9 mouse cellular contexts compared by ENCODE assay signal in genomic region chr4:62517538-62518415, GRCm38 (mm10). TPM values are rescaled to one million over a fixed set of nuclear protein-coding genes. Genes with fewer than 3 reads are reported as not detected.
A peak's percentile ranks its signal among the peaks of the same experiment; 100 is the strongest.
DNase-seq lines count a peak whose midpoint lies in the region; ATAC-seq and TF ChIP-seq lines count a peak whose summit lies in the region.
"Had no signal": no experiment of that assay in that cellular context is flagged by ENCODE, and none has a peak within 500 bp of the region (broad histone marks: within the 10 kb centered on the region; RNA-seq: fewer than 3 reads in every experiment).

No protein-coding gene starts in this region.

- H3K4me3 ChIP-seq in spleen, adult 2 months (ENCODE audit: extremely low read depth, insufficient read depth, insufficient read length): peak overlapping the region; percentile 15
- H3K4me3 ChIP-seq in intestine, embryonic 15.5 days (replicated peaks): peak overlapping the region; percentile 70
- H3K4me3 ChIP-seq in stomach, embryonic 15.5 days (replicated peaks): peak overlapping the region; percentile 85

- H3K4me2 ChIP-seq in intestine, embryonic 15.5 days (replicated peaks): peak overlapping the region; percentile 57
- H3K4me2 ChIP-seq in stomach, embryonic 15.5 days: peak overlapping the region; percentile 62

- peaks cover 8% of the 10 kb centered on the region for H3K36me3 ChIP-seq in spleen, adult 2 months (ENCODE audit: control insufficient read depth, insufficient read depth, low read length)
- H3K36me3 ChIP-seq in intestine, embryonic 15.5 days: peaks cover 8% of the 10 kb centered on the region
- H3K36me3 ChIP-seq in stomach, embryonic 15.5 days: peaks cover 12% of the 10 kb centered on the region; the same call in 1 of the 2 replicates

- H3K9ac ChIP-seq in intestine, embryonic 15.5 days: peak overlapping the region; percentile 73; the same call in 1 of the 2 replicates
- H3K9ac ChIP-seq in stomach, embryonic 15.5 days: no peak overlapping the region; the same call in 1 of the 2 replicates

- peak overlapping the region; percentile 67 for H3K27ac ChIP-seq in spleen, adult 2 months (ENCODE audit: insufficient read depth, low read length)
- peak overlapping the region; percentile 90 for H3K27ac ChIP-seq in intestine, embryonic 15.5 days
- H3K27ac ChIP-seq in stomach, embryonic 15.5 days: peak overlapping the region; percentile 93

- TF ChIP-seq CTCF in spleen, adult 2 months (IDR thresholded peaks at IDR 0.05; ENCODE audit: extremely low read depth, insufficient read depth, insufficient read length, insufficient replicate concordance): no peak

- 49% methylated on average over 10 of the region's 10 CpGs for WGBS in spleen, adult 2 months
- 72% methylated on average over 10 of the region's 10 CpGs for WGBS in intestine, embryonic 15.5 days
- 59% methylated on average over 10 of the region's 10 CpGs for WGBS in stomach, embryonic 15.5 days

- no peak for TF ChIP-seq POLR2A in spleen, adult 2 months (IDR thresholded peaks at IDR 0.05; ENCODE audit: low read depth, low read length)

- no peaks in the 10 kb centered on the region for H3K27me3 ChIP-seq in spleen, adult 2 months (ENCODE audit: control insufficient read depth, insufficient read depth, low read length)
- H3K27me3 ChIP-seq in intestine, embryonic 15.5 days (replicated peaks): no peaks in the 10 kb centered on the region
- H3K27me3 ChIP-seq in stomach, embryonic 15.5 days (replicated peaks): no peaks in the 10 kb centered on the region

- DNase-seq in heart, adult 11 months: peak; percentile 88
- DNase-seq in heart, postnatal 25 days (ENCODE audit: low spot score): no peak
- DNase-seq in spleen, adult 2 months (ENCODE audit: low read depth in 1 of 2, low spot score in 2 of 2): no peak
- no peak for DNase-seq in spleen, postnatal 36 days (ENCODE audit: low spot score in 2 of 2)
- DNase-seq in adrenal gland, postnatal 14 days: no peak
- DNase-seq: layer of hippocampus, postnatal 36 days had no signal

- no peaks in the 10 kb centered on the region for H3K9me3 ChIP-seq in intestine, embryonic 15.5 days
- no peaks in the 10 kb centered on the region for H3K9me3 ChIP-seq in stomach, embryonic 15.5 days

- H3K4me1 ChIP-seq in spleen, adult 2 months (ENCODE audit: control insufficient read depth, insufficient read depth, insufficient read length): peaks cover 9% of the 10 kb centered on the region; the same call in 1 of the 2 replicates
- peaks cover 35% of the 10 kb centered on the region for H3K4me1 ChIP-seq in intestine, embryonic 15.5 days (replicated peaks)
- peaks cover 47% of the 10 kb centered on the region for H3K4me1 ChIP-seq in stomach, embryonic 15.5 days

- intact Hi-C loops in heart, postnatal 25 days (cut with DNase I): loop anchor here (5.0 to 10.0 kb wide), 3 partner anchors 90 to 313 kb away; partner anchors contain the start of genes Cdc26 and Prpf4

- no peak for ATAC-seq in intestine, embryonic 15.5 days
- ATAC-seq in stomach, embryonic 15.5 days (ENCODE audit: insufficient read depth, low FRiP score, low read depth): no peak
- no peak for ATAC-seq in activated CD4-positive, CD25-positive, alpha-beta regulatory T cell, adult 4 months

RNA-seq across cellular contexts. Expression of gene Alad, which starts 1.9 kb away (rescaled TPM):
- 10 to 100 TPM; 60.2 to 63.3 TPM for total RNA-seq in heart, postnatal 25 days (2021)
- polyA plus RNA-seq in spleen, adult 2 months (2012; rRNA removed): 128 and 180 TPM in 2 replicates
- 156 and 161 TPM in 2 replicates for polyA plus RNA-seq in intestine, embryonic 15.5 days (2015; fragmentation: Nextera tagmentation; extraction: Ambion mirVana)
- polyA plus RNA-seq in stomach, embryonic 15.5 days (2015; fragmentation: Nextera tagmentation; extraction: Ambion mirVana): 121 and 142 TPM in 2 replicates
- polyA plus RNA-seq in activated CD4-positive, CD25-positive, alpha-beta regulatory T cell, adult 4 months (2017; shearing (Covaris generic)): 10 to 100 TPM; 68.8 to 82.3 TPM
- 90.0 and 110 TPM in 2 replicates for total RNA-seq in adrenal gland, postnatal 14 days (2021)

RNA-seq across cellular contexts. Expression of gene Pole3, which starts 7.1 kb away (rescaled TPM):
- 10 to 100 TPM; 17.3 to 18.4 TPM for total RNA-seq in heart, postnatal 25 days (2021)
- 6.1 and 8.4 TPM in 2 replicates for polyA plus RNA-seq in spleen, adult 2 months (2012; rRNA removed)
- polyA plus RNA-seq in intestine, embryonic 15.5 days (2015; fragmentation: Nextera tagmentation; extraction: Ambion mirVana): 70.5 and 71.5 TPM in 2 replicates
- polyA plus RNA-seq in stomach, embryonic 15.5 days (2015; fragmentation: Nextera tagmentation; extraction: Ambion mirVana): 70.9 and 77.3 TPM in 2 replicates
- 10 to 100 TPM; 31.6 to 33.3 TPM for polyA plus RNA-seq in activated CD4-positive, CD25-positive, alpha-beta regulatory T cell, adult 4 months (2017; shearing (Covaris generic))
- total RNA-seq in adrenal gland, postnatal 14 days (2021): 43.9 and 46.4 TPM in 2 replicates

RNA-seq across cellular contexts. Expression of gene 4933430I17Rik, which starts 7.4 kb away (rescaled TPM):
- total RNA-seq in heart, postnatal 25 days (2021): under 1 TPM; 0.18 to 0.22 TPM
- polyA plus RNA-seq in spleen, adult 2 months (2012; rRNA removed): 0.11 TPM in 1 of 2 replicates, not detected in the other
- polyA plus RNA-seq in intestine, embryonic 15.5 days (2015; fragmentation: Nextera tagmentation; extraction: Ambion mirVana): 0.15 and 0.43 TPM in 2 replicates
- polyA plus RNA-seq in stomach, embryonic 15.5 days (2015; fragmentation: Nextera tagmentation; extraction: Ambion mirVana): 0.19 and 0.35 TPM in 2 replicates
- under 1 TPM; 0.25 to 0.62 TPM for polyA plus RNA-seq in activated CD4-positive, CD25-positive, alpha-beta regulatory T cell, adult 4 months (2017; shearing (Covaris generic))
- total RNA-seq in adrenal gland, postnatal 14 days (2021): 0.19 and 0.26 TPM in 2 replicates

RNA-seq across cellular contexts. Expression of gene Hdhd3, which starts 14.5 kb away (rescaled TPM):
- 1 to 10 TPM; 6.0 to 6.5 TPM for total RNA-seq in heart, postnatal 25 days (2021)
- 1.9 and 2.3 TPM in 2 replicates for polyA plus RNA-seq in spleen, adult 2 months (2012; rRNA removed)
- 61.6 and 76.4 TPM in 2 replicates for polyA plus RNA-seq in intestine, embryonic 15.5 days (2015; fragmentation: Nextera tagmentation; extraction: Ambion mirVana)
- polyA plus RNA-seq in stomach, embryonic 15.5 days (2015; fragmentation: Nextera tagmentation; extraction: Ambion mirVana): 27.3 and 30.7 TPM in 2 replicates
- polyA plus RNA-seq in activated CD4-positive, CD25-positive, alpha-beta regulatory T cell, adult 4 months (2017; shearing (Covaris generic)): 1 to 10 TPM; 1.1 to 2.4 TPM
- total RNA-seq in adrenal gland, postnatal 14 days (2021): 16.2 and 22.7 TPM in 2 replicates

RNA-seq across cellular contexts. Expression of gene Bspry, which starts 37.9 kb away (rescaled TPM):
- total RNA-seq in heart, postnatal 25 days (2021): not detected
- polyA plus RNA-seq in spleen, adult 2 months (2012; rRNA removed): 2.1 and 3.2 TPM in 2 replicates
- polyA plus RNA-seq in intestine, embryonic 15.5 days (2015; fragmentation: Nextera tagmentation; extraction: Ambion mirVana): 31.7 and 33.2 TPM in 2 replicates
- polyA plus RNA-seq in stomach, embryonic 15.5 days (2015; fragmentation: Nextera tagmentation; extraction: Ambion mirVana): 28.4 and 29.9 TPM in 2 replicates
- 1 to 10 TPM; 1.0 to 2.1 TPM for polyA plus RNA-seq in activated CD4-positive, CD25-positive, alpha-beta regulatory T cell, adult 4 months (2017; shearing (Covaris generic))
- total RNA-seq in adrenal gland, postnatal 14 days (2021): 1.1 and 1.3 TPM in 2 replicates

Comparison
In these comparisons a context has a peak if more than half of its experiments do, and no peak if none do; other contexts are left out.
1. H3K4me3 ChIP-seq: peak in every context shown above with its lines; median percentile 85 in stomach, embryonic 15.5 days; 70 in intestine, embryonic 15.5 days; 15 in spleen, adult 2 months.